In the genomic region with DNA sequence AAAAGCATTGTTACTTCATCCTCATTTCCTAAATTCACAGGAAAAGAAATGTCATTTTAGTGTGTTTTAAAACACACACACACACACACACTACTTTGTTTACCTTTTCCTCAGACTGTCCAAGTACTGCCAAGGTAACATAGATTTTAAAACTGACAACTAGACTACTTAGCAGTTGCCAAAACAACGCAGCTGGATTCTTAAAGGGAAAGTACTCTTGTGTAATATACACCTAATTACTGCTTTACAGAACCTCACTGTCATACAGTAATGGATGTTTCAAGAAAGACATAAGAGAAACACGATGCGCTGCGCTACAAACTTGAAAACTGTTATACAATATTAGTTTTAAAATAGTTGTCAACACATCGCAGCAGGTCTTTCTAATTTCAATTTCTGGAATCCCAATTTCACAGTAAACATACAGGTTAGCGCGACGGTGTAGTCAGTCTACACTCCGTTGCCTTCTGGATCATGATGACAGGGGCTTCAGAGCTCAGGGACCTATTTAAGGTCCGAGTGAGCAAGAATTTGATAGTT, we compare ENCODE assay signal across 8 mouse cellular contexts. TPM values are rescaled to one million over a fixed set of nuclear protein-coding genes. Genes with fewer than 3 reads are reported as not detected.
A peak's percentile ranks its signal among the peaks of the same experiment; 100 is the strongest.
DNase-seq lines count a peak whose midpoint lies in the region; ATAC-seq and TF ChIP-seq lines count a peak whose summit lies in the region.

No protein-coding gene starts in this region.

- no peaks in the 10 kb centered on the region for H3K9me3 ChIP-seq in hindbrain, postnatal 0 days (ENCODE audit: low read length)

- peak overlapping the region; percentile 99 for H3K9ac ChIP-seq in hindbrain, postnatal 0 days (replicated peaks; ENCODE audit: low read length)

- ATAC-seq in hindbrain, postnatal 0 days, result no peak

- peaks cover 58% of the 10 kb centered on the region for H3K79me2 ChIP-seq in myocyte (ENCODE audit: control insufficient read depth, insufficient read depth)

- DNase-seq in lung, adult 2 months, result no peak
- no peak for DNase-seq in lung, adult 18-20 months
- DNase-seq in c-Kit-negative CD71-positive TER-119-positive erythroid progenitor cells, embryonic 14.5 days (ENCODE audit: low read depth, low spot score), result peak; percentile 13
- peak; percentile 17 for DNase-seq in hindbrain, postnatal 0 days (ENCODE audit: low spot score)
- no peak for DNase-seq in layer of hippocampus, postnatal 36 days
- DNase-seq in right cerebral cortex, adult 18-20 months, result no peak
- no peak for DNase-seq in urinary bladder, adult 18-20 months (ENCODE audit: low spot score in 2 of 2)

- peak overlapping the region; percentile 99; the same call in 1 of the 2 replicates for H3K27ac ChIP-seq in hindbrain, postnatal 0 days

- no peak for TF ChIP-seq CTCF in lung, adult 2 months (IDR thresholded peaks at IDR 0.05; ENCODE audit: insufficient read depth, low read length)
- no peak for TF ChIP-seq CTCF in hindbrain, postnatal 0 days (IDR thresholded peaks at IDR 0.05; ENCODE audit: low read depth)

- no peaks in the 10 kb centered on the region for H3K27me3 ChIP-seq in hindbrain, postnatal 0 days (ENCODE audit: insufficient read depth, low read length)
- no peaks in the 10 kb centered on the region for H3K27me3 ChIP-seq in myocyte (ENCODE audit: control insufficient read depth, insufficient read depth, insufficient read length)

- H3K4me2 ChIP-seq in hindbrain, postnatal 0 days (ENCODE audit: low read depth, low read length), result peak overlapping the region; percentile 90
- peak overlapping the region; percentile 76 for H3K4me2 ChIP-seq in myocyte (ENCODE audit: low read depth)

- TF ChIP-seq POLR2A in lung, adult 2 months (IDR thresholded peaks at IDR 0.05; ENCODE audit: borderline replicate concordance, extremely low read depth, low read depth, low read length), result no peak
- no peak for TF ChIP-seq POLR2A in myocyte (IDR thresholded peaks at IDR 0.05; ENCODE audit: insufficient read length, low read depth)

- H3ac ChIP-seq in myocyte (ENCODE audit: control insufficient read depth, insufficient read length), result peak overlapping the region; percentile 89

- H3K4me1 ChIP-seq in lung, adult 2 months (ENCODE audit: control insufficient read depth, insufficient read depth, low read length), result peaks cover 21% of the 10 kb centered on the region
- H3K4me1 ChIP-seq in hindbrain, postnatal 0 days (ENCODE audit: insufficient read depth, low read length), result no peaks in the 10 kb centered on the region

- H3K36me3 ChIP-seq in hindbrain, postnatal 0 days (ENCODE audit: insufficient read depth, low read length), result no peaks in the 10 kb centered on the region
- peaks cover 10% of the 10 kb centered on the region for H3K36me3 ChIP-seq in myocyte (ENCODE audit: control insufficient read depth, insufficient read depth)

- peak overlapping the region; percentile 79 for H3K4me3 ChIP-seq in lung, adult 2 months (replicated peaks; ENCODE audit: extremely low read depth, low read depth, low read length)
- H3K4me3 ChIP-seq in hindbrain, postnatal 0 days (ENCODE audit: low read length), result peak overlapping the region; percentile 93
- H3K4me3 ChIP-seq in myocyte, result peak overlapping the region; percentile 57

- 2% methylated on average over 10 of the region's 10 CpGs for WGBS in lung, adult 2 months
- whole genome bisulfite sequencing in hindbrain, postnatal 0 days, result 8% methylated on average over 10 of the region's 10 CpGs

TF ChIP-seq in myocyte, 11 proteins besides CTCF, POLR2A, EP300 and RAD21:
- TF ChIP-seq E2F4 (IDR thresholded peaks at IDR 0.05; ENCODE audit: insufficient read depth), result no peak
- TF ChIP-seq CEBPB (IDR thresholded peaks at IDR 0.05; ENCODE audit: insufficient read depth, poor library complexity, severe bottlenecking), result no peak
- no peak for TF ChIP-seq MYOD1 (IDR thresholded peaks at IDR 0.05; ENCODE audit: control insufficient read depth in 1 of 3, insufficient read length in 2 of 3, low read depth in 2 of 3)
- TF ChIP-seq USF1 (IDR thresholded peaks at IDR 0.05; ENCODE audit: low read depth), result no peak
- TF ChIP-seq TCF12 (IDR thresholded peaks at IDR 0.05; ENCODE audit: insufficient read depth, poor library complexity, severe bottlenecking), result no peak
- TF ChIP-seq SRF (IDR thresholded peaks at IDR 0.05; ENCODE audit: control insufficient read depth, insufficient read length, low read depth), result no peak

RNA-seq across cellular contexts. Expression of gene Mef2a, which starts 1.2 kb away (rescaled TPM):
- polyA plus RNA-seq in lung, adult 2 months (2012; rRNA removed), result 52.6 and 52.8 TPM in 2 replicates
- 48.7 and 55.2 TPM in 2 replicates for total RNA-seq in hindbrain, postnatal 0 days (2014; rRNA removed)
- polyA plus RNA-seq in hindbrain, postnatal 0 days (2015; fragmentation: Nextera tagmentation; extraction: Ambion mirVana), result 36.6 and 38.4 TPM in 2 replicates
- polyA plus RNA-seq in myocyte (2012; fragmentation: generic; extraction: Trizol), result 64.5 TPM
- total RNA-seq in layer of hippocampus, postnatal 36 days (2021), result 100 to 1,000 TPM; 146 to 161 TPM

Comparison
In these comparisons a context has a peak if more than half of its experiments do, and no peak if none do; other contexts are left out.
1. DNase-seq: peak in c-Kit-negative CD71-positive TER-119-positive erythroid progenitor cells, embryonic 14.5 days (single experiment) and hindbrain, postnatal 0 days (single experiment); none in lung, adult 2 months (single experiment), lung, adult 18-20 months (0 of 2), layer of hippocampus, postnatal 36 days (0 of 2), right cerebral cortex, adult 18-20 months (single experiment) and urinary bladder, adult 18-20 months (0 of 2).
2. Peak in every context shown above with its lines, with median percentiles within 50 percentile points of each other: H3K4me3 ChIP-seq.